Mouse (Mus musculus): ENCODE measurements at regions not wholly inside any gene's neighbourhood (a gene's known extent, or its start where the extent isn't known, plus 50 kb on each side); places are given as distances from the start of the nearest gene placed in this dataset.
A peak's percentile ranks its signal among the peaks of the same experiment; 100 is the strongest.

GRCm38 (mm10) chr13:52085110-52085509 lies 238.6 kb downstream of the Gadd45g start:
- H3K36me3 ChIP-seq = no peaks in the 10 kb centered on the region
- 51% methylated on average over 3 of the region's 3 CpGs for WGBS
- no peak overlapping the region for H3K4me3 ChIP-seq
- no peaks in the 10 kb centered on the region for H3K9me3 ChIP-seq
- H3K4me2 ChIP-seq (replicated peaks) = no peak overlapping the region
- ATAC-seq (ENCODE audit: low FRiP score, low read depth) = no peak
- H3K27ac ChIP-seq = no peak overlapping the region
- no peaks in the 10 kb centered on the region for H3K27me3 ChIP-seq
- H3K4me1 ChIP-seq = peaks cover 11% of the 10 kb centered on the region; the same call in 1 of the 2 replicates
- no peak overlapping the region for H3K9ac ChIP-seq

GRCm38 (mm10) chr13:52088319-52088718 lies 241.8 kb downstream of the Gadd45g start:
- Histone ChIP-seq H3K9me3 (no peaks in the 10 kb centered on the region), H3K27me3 (no peaks in the 10 kb centered on the region), H3K4me3 (no peak overlapping the region), H3K36me3 (no peaks in the 10 kb centered on the region), H3K27ac (no peak overlapping the region), H3K4me1 (0 out of 2 replicates have a peak, but pooled peaks cover 6% of the 10 kb centered on the region), H3K4me2 (replicated peaks) (no peak overlapping the region), H3K9ac (no peak overlapping the region)
- WGBS = 50% methylated on average over 8 of the region's 8 CpGs
- ATAC-seq (ENCODE audit: low FRiP score, low read depth) = no peak

- ATAC-seq (ENCODE audit: low FRiP score, low read depth) = no peak
- WGBS = 70% methylated on average over 4 of the region's 4 CpGs
- Histone ChIP-seq H3K27ac (no peak overlapping the region), H3K4me1 (no peaks in the 10 kb centered on the region), H3K4me3 (no peak overlapping the region), H3K9ac (no peak overlapping the region), H3K27me3 (no peaks in the 10 kb centered on the region), H3K4me2 (replicated peaks) (no peak overlapping the region), H3K9me3 (no peaks in the 10 kb centered on the region), H3K36me3 (no peaks in the 10 kb centered on the region)
Observed at GRCm38 (mm10) chr13:52090365-52090764, 243.9 kb downstream of the Gadd45g start.

GRCm38 (mm10) chr13:52094785-52095184 lies 248.3 kb downstream of the Gadd45g start:
- Histone ChIP-seq H3K4me3 (no peak overlapping the region), H3K9me3 (no peaks in the 10 kb centered on the region), H3K36me3 (no peaks in the 10 kb centered on the region), H3K27ac (no peak overlapping the region), H3K9ac (no peak overlapping the region), H3K27me3 (no peaks in the 10 kb centered on the region), H3K4me1 (no peaks in the 10 kb centered on the region), H3K4me2 (replicated peaks) (no peak overlapping the region)
- WGBS = 81% methylated on average over 7 of the region's 7 CpGs
- 0 out of 2 replicates have a peak, but pooled peaks have one; percentile 32 for ATAC-seq (ENCODE audit: low FRiP score, low read depth)

GRCm38 (mm10) chr13:52096506-52096905 lies 250.0 kb downstream of the Gadd45g start:
- Histone ChIP-seq H3K36me3 (no peaks in the 10 kb centered on the region), H3K9me3 (no peaks in the 10 kb centered on the region), H3K4me1 (peaks cover 8% of the 10 kb centered on the region), H3K9ac (no peak overlapping the region), H3K27ac (no peak overlapping the region), H3K27me3 (no peaks in the 10 kb centered on the region), H3K4me2 (replicated peaks) (no peak overlapping the region), H3K4me3 (no peak overlapping the region)
- 68% methylated on average over 7 of the region's 7 CpGs for WGBS
- ATAC-seq (ENCODE audit: low FRiP score, low read depth) = no peak

GRCm38 (mm10) chr13:52105989-52106642 lies 259.6 kb downstream of the Gadd45g start:
- Histone ChIP-seq H3K27ac (no peak overlapping the region), H3K9me3 (no peaks in the 10 kb centered on the region), H3K36me3 (no peaks in the 10 kb centered on the region), H3K4me1 (peaks cover 28% of the 10 kb centered on the region), H3K9ac (no peak overlapping the region), H3K4me2 (replicated peaks) (no peak overlapping the region), H3K27me3 (peaks cover 5% of the 10 kb centered on the region; the same call in 1 of the 2 replicates), H3K4me3 (no peak overlapping the region)
- 27% methylated on average over 9 of the region's 9 CpGs for WGBS
- no peak for ATAC-seq (ENCODE audit: low FRiP score, low read depth)

DNA sequence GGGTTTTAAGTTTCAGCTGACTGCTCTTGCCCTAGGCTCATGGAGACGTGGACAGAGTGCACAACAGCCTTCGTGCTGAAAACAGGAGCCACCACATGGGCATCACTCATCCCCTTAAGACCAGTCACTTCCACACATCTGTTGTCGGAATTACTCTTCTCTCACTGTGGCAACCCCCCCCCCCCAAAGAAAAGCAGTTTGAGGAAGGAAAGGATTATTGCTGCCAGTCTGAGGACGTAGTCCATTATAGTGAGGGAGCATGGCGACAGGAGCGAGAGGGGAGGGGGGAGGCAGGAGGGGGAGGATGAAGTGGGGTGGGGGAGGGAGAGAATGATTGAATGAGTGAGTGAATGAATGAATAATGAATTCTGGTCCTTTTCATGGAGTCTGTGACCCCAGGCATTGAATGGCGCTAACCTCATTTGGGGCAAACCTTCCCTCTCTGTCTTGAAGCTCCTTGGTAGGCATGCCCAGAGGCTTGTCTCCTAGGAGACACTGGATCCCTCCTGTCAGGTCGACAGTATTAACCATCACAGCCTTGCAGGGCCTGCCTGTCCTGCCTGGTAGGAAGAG lies 262.0 kb downstream of the Gadd45g start:
- Histone ChIP-seq H3K9ac (no peak overlapping the region), H3K27me3 (0 out of 2 replicates have a peak, but pooled peaks cover 6% of the 10 kb centered on the region), H3K9me3 (no peaks in the 10 kb centered on the region), H3K36me3 (no peaks in the 10 kb centered on the region), H3K4me1 (peaks cover 32% of the 10 kb centered on the region), H3K4me2 (replicated peaks) (no peak overlapping the region), H3K27ac (no peak overlapping the region), H3K4me3 (no peak overlapping the region)
- ATAC-seq (ENCODE audit: low FRiP score, low read depth) = no peak
- 41% methylated on average over 8 of the region's 8 CpGs for WGBS

DNA sequence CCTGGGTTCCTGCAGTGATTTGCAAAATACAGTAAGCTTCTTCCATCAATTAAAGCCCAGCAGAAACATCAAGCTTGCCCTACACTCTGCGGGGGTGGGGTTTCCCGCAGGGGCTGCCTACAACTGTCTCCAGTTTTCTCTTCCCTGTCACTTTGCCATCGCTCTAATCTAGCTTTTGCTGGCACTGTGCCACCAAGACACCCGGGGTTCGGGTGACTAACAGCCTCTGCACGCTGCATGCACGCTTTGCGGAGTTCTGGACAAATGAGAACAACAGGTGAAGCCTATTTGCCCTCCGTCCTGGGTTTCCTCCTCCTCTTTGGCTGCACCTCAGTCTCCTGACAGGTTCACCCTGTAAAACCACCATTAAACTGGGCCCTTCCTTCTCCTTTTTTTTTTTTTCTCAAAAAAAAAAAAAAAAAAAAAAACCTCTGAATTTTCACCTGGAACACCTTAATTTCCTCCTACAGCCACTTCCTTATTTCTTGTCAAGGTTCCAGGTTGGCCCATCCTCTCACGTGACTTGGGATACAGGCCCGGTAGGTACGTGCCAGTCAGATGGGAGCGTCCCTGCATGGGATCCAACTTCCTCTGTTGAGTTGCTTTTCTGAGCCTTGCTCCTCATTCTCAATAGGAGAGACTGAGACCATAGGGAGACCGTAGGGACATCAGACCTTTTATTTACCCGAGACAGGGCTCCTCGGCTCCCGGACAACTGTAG lies 262.7 kb downstream of the Gadd45g start:
- no peak overlapping the region for H3K27ac ChIP-seq
- H3K4me1 ChIP-seq = peaks cover 32% of the 10 kb centered on the region
- 0 out of 2 replicates have a peak, but pooled peaks cover 7% of the 10 kb centered on the region for H3K27me3 ChIP-seq
- no peak overlapping the region for H3K4me3 ChIP-seq
- no peak overlapping the region for H3K4me2 ChIP-seq (replicated peaks)
- no peak for ATAC-seq (ENCODE audit: low FRiP score, low read depth)
- no peaks in the 10 kb centered on the region for H3K36me3 ChIP-seq
- H3K9ac ChIP-seq = no peak overlapping the region
- no peaks in the 10 kb centered on the region for H3K9me3 ChIP-seq
- 68% methylated on average over 17 of the region's 17 CpGs for WGBS

DNA sequence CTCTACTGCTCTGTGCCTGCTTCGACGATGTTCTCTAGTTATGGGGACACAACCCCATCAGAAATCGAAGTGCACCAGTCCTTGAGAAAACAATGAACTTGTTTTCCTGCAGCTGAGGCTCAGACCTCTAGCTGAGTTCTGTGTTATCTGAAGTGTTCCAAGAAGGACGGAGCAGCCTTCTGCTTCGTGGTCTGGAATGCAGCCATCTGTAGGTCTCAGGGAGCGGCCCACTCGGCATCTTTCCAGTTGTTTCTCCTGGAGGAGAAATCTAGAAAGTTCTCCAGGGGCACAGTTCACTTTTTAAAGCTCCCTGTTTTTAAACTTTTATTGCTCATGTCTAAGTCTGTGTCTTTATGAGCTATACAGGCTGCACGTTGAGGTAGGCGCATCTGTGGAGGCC lies 264.3 kb downstream of the Gadd45g start:
- Histone ChIP-seq H3K9me3 (no peaks in the 10 kb centered on the region), H3K4me3 (no peak overlapping the region), H3K4me1 (peaks cover 32% of the 10 kb centered on the region), H3K4me2 (replicated peaks) (no peak overlapping the region), H3K27me3 (0 out of 2 replicates have a peak, but pooled peaks cover 7% of the 10 kb centered on the region), H3K27ac (no peak overlapping the region), H3K9ac (no peak overlapping the region), H3K36me3 (no peaks in the 10 kb centered on the region)
- ATAC-seq (ENCODE audit: low FRiP score, low read depth) = no peak; the same call in 1 of the 2 replicates
- WGBS = 46% methylated on average over 9 of the region's 9 CpGs

DNA sequence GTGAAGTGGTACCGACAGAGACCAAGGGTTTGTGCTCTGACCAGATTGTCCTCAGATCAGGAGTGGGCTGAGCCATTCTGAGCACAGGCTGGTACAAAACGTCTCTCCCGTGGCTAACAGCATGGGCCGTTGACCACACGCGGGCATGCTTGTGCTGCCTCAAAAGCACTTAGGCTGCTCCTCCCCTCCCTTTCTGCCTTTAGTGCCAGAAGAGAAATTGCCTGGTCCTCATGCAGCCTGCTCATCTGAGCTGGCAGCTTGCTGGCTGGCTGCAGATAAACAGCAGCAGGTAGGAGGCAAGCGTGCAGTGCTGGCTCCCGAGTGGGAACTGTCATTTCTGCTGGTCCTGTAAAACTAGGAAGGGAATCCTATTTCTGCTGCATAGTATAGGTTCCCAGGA lies 267.1 kb downstream of the Gadd45g start:
- H3K9ac ChIP-seq = 0 out of 2 replicates have a peak overlapping the region, but pooled peaks have one; percentile 35
- H3K27ac ChIP-seq = no peak overlapping the region
- H3K9me3 ChIP-seq = no peaks in the 10 kb centered on the region
- peaks cover 29% of the 10 kb centered on the region for H3K4me1 ChIP-seq
- H3K4me2 ChIP-seq (replicated peaks) = no peak overlapping the region
- H3K27me3 ChIP-seq = 0 out of 2 replicates have a peak, but pooled peaks cover 7% of the 10 kb centered on the region
- no peak for ATAC-seq (ENCODE audit: low FRiP score, low read depth)
- H3K4me3 ChIP-seq = no peak overlapping the region
- 65% methylated on average over 8 of the region's 8 CpGs for WGBS
- no peaks in the 10 kb centered on the region for H3K36me3 ChIP-seq

GRCm38 (mm10) chr13:52114431-52114830 lies 268.0 kb downstream of the Gadd45g start:
- WGBS = 85% methylated on average over 7 of the region's 7 CpGs
- ATAC-seq (ENCODE audit: low FRiP score, low read depth) = no peak
- H3K36me3 ChIP-seq = no peaks in the 10 kb centered on the region
- H3K9me3 ChIP-seq = no peaks in the 10 kb centered on the region
- no peak overlapping the region for H3K4me2 ChIP-seq (replicated peaks)
- H3K4me1 ChIP-seq = peaks cover 29% of the 10 kb centered on the region
- no peak overlapping the region for H3K27ac ChIP-seq
- H3K27me3 ChIP-seq = 0 out of 2 replicates have a peak, but pooled peaks cover 7% of the 10 kb centered on the region
- H3K4me3 ChIP-seq = no peak overlapping the region
- H3K9ac ChIP-seq = no peak overlapping the region

- no peak overlapping the region for H3K4me3 ChIP-seq
- no peaks in the 10 kb centered on the region for H3K9me3 ChIP-seq
- no peaks in the 10 kb centered on the region for H3K36me3 ChIP-seq
- 82% methylated on average over 6 of the region's 6 CpGs for WGBS
- 0 out of 2 replicates have a peak, but pooled peaks cover 7% of the 10 kb centered on the region for H3K27me3 ChIP-seq
- no peak overlapping the region for H3K27ac ChIP-seq
- no peak overlapping the region for H3K9ac ChIP-seq
- no peak for ATAC-seq (ENCODE audit: low FRiP score, low read depth)
- no peak overlapping the region for H3K4me2 ChIP-seq (replicated peaks)
- peaks cover 30% of the 10 kb centered on the region for H3K4me1 ChIP-seq
Observed at GRCm38 (mm10) chr13:52114962-52115361, 268.5 kb downstream of the Gadd45g start.
